Mouse (Mus musculus) large intestine, adult 2 months (tissue): ENCODE measurements around the gene Pomgnt1. TPM values are rescaled to one million over a fixed set of nuclear protein-coding genes. Genes with fewer than 3 reads are reported as not detected.

ENCODE experiments used
- DNase-seq: peaks from one replicate; pipeline ENCODE4 v3.0.0-alpha.2; 2012; ENCODE audit warnings: low read depth, low spot score
- WGBS: fragments of 180-500 bp; shearing (Covaris S2); methylation state at CpG from one replicate; pipeline ENCODE4 v1.1.7; 2018; 5-methylcytosine and 5-hydroxymethylcytosine counted together
- polyA plus RNA-seq: library from polyadenylated mRNA; depleted of rRNA; stranded (reverse); fragments of >200 nt; gene quantifications from 2 replicates; pipeline ENCODE4 v1.2.3, GENCODE M21; 2012

Pomgnt1 gene
- polyA plus RNA-seq, 1 experiment = 23.0 TPM

DNA sequence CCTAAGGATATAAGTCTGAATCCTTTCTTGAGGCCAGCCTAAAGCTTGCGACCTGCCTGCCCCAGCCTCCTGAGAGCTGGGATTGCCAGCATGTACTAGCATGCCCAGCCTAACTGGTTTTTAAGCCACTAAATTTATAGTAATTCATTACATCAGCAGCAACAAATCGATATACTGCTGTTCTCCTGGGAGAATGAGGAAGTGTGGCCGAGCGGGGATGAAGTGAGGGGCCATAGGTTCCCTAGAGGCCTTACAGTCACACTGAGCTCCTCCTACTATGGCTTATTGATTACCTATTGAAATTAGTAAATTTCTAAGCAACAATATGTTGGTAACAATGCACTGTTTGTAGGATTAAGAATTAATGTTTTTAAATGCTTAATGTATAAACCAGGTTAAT is 9.5 kb downstream of the Pomgnt1 start:
- WGBS = 48% methylated on average over 4 of the region's 4 CpGs
- no peak for DNase-seq

DNA sequence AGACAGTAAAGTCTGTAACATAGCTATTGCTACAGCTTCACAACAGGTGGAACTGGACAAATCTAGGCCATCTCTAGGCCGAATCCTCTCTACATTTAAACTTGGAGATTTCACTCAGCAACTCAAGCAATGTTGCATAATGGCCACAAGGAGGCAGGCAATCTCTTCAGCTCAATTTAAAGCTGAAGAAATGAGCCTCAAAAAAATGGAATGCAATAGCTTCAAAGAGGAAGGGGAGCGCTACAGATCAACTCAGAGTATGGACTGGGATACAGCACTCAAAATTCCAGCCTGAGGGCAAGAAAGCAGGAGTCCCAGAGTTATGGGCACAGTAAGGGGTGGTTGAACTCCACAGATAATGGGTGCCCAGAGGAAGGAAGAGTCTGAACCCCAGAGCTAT is 11.3 kb downstream of the Pomgnt1 start:
- 12% methylated on average over 2 of the region's 2 CpGs for WGBS
- DNase-seq = no peak

DNA sequence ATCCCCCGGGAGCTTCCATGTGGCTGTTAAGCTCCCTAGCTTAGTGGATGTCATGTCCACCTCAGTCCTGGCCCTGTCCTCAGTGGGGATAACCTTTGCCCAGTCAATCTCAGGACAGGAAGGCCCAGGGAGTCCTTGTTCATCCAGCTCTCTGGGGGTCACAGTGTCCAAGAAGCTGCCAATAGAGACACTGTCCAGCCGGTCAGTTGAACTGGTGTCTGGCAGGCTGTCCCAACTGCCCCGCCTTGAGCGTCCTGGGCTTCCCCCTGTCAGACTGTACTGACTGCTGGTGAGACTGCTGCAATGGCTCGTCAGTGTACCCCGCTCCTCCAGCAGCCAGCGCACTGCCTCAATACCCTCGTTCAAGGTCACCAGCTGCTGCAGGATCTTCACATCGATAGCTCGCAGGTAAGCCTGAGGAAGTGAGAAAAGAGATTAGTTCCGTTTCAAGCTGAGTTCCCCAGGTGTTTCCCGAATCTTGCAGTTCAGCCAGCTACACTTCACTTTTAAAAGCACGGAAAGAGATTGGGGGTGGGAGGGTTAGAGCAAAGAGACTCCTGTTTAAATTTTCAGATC is 13.9 kb downstream of the Pomgnt1 start:
- WGBS = 83% methylated on average over 13 of the region's 13 CpGs
- no peak for DNase-seq

DNA sequence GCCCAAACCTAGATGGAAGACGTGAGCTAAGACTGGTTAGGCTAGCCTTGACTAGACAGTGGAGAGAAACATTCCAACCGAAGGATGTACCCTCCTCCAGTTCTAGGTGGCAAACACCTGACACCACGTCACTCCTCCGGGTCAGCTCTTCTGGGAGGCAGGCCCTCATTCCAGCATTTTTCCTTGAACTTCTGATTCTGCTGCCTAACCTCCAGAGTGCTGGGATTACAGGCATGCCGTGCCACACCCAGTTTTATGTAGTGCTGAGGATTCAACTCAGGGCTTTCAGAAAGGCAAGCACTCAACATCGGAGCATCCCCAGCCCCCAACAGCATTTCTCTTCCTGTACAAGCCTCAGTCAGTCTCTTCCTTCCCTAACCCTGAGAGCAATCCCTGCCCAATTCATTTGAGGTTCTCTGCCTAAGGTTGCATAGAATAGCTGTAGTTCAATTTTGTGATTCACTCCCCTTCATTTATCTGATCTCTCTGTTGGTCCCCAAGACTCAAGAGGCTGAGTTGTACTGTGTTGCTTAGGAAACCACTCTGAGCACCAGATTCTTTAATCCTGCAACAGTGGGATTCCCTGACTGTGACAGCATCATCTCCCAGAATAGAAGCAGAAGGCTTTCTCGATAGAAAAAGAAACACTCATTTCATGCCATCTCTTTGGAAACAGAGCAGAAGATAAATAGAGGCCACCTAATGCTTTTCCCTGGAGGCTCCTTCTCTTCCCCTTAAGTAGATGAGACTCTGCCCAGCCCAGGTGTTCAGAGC is 17.3 kb downstream of the Pomgnt1 start:
- no peak for DNase-seq
- 69% methylated on average over 7 of the region's 7 CpGs for WGBS

DNA sequence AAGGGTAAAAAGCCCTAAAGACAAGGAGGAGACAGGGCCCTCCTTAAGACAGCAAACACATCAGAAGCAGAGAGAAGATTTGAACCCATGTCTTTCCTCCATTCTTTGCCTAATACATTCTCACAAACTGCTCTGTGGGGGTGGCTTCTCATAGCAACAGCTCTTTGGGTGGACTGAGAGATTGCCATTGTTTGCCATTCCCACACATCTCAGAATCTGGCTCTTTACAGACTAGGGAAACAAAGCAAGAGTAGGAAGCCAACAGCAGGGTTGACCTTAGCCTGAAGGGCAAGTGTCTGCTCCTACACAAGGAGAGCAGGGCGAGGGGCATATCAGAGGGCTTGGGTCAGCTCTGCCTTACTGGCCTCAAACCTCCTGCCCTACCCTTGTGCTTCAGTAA is 18.1 kb downstream of the Pomgnt1 start:
- 93% methylated on average over 1 of the region's 1 CpGs for whole genome bisulfite sequencing
- DNase-seq = no peak

DNA sequence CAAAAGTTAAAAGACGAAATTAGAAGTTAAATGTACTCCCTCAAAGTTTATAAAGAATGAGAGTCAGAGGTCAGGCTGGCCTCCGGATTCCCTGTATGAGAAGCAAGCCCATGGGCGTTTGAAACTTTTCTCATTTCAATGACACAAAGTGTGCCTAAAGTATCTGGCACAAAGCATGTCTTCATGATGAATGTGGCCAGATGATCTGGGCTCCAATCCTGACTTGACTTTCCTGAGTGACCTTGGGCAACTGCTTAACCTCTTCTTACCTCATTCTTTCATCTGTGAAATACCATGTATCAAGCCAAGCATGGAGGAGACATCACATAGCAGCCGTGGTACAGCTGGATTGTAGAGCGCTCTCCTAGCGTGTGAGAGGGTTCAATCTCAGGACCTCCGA is 18.6 kb downstream of the Pomgnt1 start:
- no peak for DNase-seq
- 94% methylated on average over 7 of the region's 7 CpGs for WGBS

DNA sequence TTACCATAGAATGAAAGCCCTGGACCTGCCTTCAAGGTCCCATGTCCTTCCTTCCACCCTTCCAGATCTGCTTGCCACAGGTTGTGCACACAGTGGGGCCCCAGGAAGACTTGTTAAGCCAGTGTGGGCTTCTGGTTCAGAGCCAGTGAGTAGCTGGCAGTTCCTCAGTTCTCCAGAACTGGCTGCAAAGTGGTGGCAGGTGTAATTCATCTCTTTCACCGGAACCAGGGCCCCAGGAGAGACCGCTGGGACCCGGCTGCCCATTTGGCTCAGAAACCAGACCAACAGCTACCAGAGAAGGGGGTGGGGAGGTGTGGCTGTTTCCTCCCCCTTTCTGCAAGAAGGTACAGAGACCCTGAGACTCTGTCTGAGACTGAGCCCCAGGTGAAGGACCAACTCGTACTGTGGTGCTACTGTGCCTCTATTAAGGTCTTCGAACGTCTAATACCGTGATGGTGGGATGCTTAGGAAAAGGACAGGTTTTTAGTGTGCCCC is 19.7 kb downstream of the Pomgnt1 start:
- WGBS = 9% methylated on average over 7 of the region's 7 CpGs
- DNase-seq = no peak

DNA sequence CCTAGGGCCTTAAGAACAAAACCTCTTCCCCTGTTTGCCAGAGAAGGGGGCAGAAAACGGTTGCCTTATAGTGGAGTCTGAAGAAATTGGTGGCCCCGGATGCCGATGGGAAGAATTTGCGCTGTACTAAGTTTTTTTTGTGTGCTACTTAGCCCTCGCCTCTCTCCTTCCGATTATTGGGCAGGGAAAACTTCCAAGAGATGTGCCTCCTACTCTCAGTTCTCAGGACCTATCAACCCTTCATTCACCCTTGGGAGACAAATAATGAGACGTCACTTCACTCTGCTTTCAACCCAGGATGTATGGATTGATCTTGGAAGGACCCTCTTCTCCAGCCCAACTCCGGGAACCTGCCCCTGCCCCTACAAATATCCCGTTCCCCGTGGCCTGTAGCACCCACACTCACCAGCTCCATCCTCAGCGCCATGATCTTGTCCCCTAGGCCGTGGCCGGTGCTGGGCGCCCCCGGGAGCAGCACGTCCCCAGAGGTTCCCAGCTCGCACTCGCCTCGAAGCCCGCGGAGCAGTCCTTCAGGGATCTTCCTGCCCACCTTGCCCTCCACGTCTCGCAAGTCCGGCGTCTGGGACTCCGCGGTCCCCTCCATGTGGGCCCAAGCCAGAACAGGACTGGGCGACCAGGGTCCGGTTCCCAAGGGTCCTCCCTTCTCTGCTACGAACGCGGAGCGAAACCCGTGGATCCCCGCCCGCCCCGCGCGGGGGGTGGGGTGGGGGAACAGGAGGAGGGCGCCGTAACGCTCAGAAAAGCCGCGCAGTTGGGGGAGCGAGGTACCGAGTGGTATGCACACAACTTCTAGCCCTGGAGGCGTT is 20.5 kb downstream of the Pomgnt1 start:
- under 1% methylated on average over 47 of the region's 47 CpGs for WGBS
- no peak for DNase-seq

DNA sequence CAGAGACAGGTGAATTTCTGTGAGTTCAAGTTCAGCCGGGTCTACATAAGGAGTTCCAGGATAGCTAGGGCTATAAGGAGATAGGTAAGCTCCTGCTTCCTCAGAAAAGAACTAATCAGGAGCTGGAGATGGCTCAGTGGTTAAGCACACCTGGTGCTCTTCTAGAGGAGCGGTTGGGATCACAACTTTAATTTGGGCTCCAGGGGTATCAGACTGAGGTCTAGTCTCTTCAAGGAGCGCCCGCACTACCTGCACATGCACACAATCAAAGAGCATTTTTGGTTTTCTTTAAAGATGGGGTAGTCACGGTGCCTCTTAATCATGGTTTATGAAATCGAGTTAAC is 26.1 kb downstream of the Pomgnt1 start:
- no peak for DNase-seq
- 29% methylated on average over 6 of the region's 6 CpGs for WGBS

DNA sequence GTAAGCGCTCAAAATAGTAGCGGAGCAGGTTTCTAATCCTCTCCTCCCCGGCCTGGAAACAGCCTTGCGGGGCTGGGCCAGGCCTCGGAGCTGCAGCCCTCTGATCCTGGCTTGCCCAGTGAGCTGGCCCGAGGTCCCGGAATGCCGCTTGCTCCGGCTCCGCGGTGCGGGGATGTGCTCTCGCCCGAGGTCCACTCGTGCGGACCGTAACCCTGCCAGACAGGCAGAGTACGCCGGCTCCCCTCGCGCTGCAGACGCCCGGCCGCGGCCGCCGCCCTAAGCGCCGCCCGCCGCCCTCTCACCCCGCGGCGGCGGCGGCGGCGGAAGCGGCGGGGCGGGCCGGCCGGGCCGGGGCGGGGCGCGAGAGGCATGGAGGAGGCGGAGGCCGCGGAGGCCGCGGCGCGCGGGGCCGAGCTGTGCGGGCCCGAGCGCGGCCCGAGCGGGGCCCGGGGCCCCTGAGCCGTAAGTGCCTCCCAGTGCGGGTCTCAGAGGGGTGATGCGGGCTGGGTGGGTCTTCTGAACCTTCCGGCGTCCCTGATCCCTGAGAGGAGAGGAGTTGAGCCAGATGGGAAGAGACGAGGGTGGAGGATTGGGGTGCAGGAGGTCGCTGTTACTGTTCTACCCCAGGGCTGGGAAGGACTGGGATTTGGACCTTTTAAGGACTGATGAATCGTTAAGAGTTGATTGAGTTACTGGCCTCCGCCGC is 26.7 kb downstream of the Pomgnt1 start:
- under 1% methylated on average over 72 of the region's 73 CpGs for WGBS
- DNase-seq = no peak

DNA sequence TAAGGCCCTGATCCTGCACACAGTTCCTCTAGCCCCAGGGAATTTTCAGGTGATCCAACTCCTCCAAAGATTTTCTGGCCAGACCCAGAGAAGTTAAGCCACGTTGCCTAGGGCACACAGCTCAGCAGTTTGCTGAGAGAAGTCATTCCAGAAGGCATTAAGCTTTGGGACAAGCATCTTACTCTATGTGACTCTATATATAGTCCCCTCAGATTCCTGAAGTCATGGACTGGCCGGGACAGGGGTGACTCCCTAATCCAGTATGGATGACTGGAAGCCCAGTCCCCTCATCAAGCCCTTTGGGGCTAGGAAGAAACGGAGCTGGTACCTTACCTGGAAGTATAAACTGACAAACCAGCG is 27.2 kb downstream of the Pomgnt1 start:
- WGBS = 8% methylated on average over 4 of the region's 4 CpGs
- DNase-seq = no peak

DNA sequence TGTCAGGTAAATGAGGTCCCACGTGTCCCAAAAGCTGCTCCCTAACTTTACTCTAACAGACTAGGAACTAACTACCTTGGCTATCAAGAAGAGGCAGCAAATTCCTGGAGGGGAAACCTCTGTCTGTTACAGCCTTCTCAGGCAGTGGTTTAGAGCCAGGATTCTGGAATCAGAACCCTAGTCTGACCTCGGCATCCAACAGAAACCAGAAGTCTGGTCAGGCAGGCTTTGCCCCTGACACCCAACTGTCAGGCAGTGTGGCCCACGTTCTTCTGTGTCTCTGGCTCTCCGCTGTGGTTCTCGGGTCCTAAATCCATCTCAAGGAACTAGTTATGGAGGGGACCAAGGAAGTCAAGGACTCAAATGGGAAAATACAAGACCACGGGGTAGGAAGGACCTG is 27.6 kb downstream of the Pomgnt1 start, which contains the start of gene Lurap1:
Gene Lurap1, minus strand, starts transcription at position 101 of the 400 bp plus-strand sequence.
- WGBS = 45% methylated on average over 6 of the region's 6 CpGs
- DNase-seq = no peak

DNA sequence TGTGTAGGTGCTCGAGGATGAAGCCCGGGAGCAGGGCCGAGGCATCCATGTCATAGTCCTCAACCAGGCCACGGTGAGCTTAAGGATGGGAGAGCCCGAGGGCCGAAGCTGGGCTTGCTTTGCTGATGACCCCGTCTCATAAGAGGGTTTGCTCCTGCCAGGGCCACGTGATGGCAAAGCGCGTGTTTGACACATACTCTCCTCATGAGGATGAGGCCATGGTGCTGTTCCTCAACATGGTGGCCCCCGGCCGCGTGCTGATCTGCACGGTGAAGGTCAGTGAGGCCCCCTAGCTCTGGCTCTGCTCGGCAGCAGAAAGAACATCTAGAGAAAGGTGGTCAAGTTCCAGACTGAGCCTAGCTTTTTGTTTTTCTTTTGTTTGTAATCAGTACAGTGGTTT is 29.1 kb downstream of the Pomgnt1 start:
- DNase-seq = no peak
- 91% methylated on average over 15 of the region's 15 CpGs for WGBS

DNA sequence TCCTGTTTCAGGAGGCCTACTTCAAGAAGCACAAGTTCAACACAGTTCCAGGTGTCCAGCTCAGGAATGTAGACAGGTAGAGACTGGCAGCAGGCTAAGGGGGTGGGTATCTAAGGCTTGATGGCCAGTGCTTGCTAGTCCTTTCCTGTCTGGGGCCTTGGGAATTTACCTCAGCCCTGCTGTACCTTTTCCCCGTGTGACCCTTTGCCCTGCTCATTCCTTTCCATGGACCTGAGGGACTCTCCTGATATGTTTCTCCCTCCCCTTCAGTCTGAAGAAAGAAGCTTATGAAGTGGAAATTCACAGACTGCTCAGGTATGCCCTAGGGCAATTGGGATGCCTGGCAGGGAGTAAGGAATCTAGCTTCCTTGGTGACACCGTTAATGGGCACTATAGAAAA is 34.2 kb downstream of the Pomgnt1 start:
- WGBS = 76% methylated on average over 2 of the region's 2 CpGs
- DNase-seq = no peak

DNA sequence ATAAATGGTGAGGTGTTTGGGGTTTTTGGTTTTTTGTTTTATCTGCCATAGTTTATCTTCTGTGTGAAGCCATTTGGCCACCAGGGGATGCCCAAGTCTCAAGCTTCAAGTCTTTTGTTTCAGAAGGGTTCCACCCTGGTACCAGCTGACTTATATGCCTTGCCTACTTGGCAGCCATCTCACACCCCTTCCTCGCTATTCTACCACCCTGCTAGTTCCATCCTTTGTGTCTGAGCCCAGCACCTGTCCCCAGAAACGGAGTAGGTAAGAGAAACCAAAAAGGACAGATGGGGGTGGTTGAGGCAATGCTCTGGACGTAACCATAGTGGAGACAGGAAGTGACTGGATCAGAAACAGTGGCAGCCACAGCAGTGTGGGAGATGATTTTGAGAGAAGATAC is 36.3 kb downstream of the Pomgnt1 start:
- WGBS = 38% methylated on average over 3 of the region's 3 CpGs
- no peak for DNase-seq

DNA sequence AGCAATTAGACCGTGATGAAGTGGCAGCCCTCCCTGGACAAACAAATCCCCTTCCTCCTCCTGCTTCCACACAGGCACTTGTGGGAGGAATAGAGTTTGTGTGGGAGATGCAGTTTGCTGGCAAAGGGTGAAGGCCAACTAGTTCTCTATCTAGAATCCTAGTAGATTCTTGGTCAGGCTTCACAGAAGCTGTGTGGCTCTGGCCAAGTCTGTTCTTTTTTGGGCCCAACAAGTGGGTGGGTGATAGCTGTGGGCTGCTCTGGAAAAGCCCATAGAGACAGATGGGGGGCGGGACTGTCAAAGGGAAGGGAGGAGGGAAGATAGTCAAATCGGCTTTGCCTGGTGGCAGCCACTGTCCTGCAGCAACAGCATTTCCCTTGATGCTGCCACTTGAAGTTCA is 37.1 kb downstream of the Pomgnt1 start:
- no peak for DNase-seq
- WGBS = 47% methylated on average over 3 of the region's 3 CpGs

DNA sequence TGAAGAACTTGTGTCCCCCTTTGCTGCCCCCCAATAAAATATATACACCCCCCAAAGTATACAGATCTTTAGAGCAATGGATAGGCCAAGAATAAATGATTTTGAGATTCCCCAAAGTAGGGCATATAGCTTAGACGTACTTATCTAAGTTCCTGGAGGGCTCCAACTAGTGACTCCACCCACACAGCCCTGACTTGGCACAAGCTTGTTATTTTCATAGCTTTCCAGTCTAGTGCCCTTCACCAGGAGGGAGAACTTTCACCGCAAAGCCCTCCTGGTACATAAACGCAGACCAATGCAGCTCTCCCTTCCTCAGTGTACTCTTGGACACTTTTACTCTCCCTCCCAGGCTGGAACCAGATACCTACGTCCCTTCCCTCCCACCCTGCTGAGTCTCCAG is 38.5 kb downstream of the Pomgnt1 start:
- 22% methylated on average over 4 of the region's 4 CpGs for WGBS
- DNase-seq = no peak

DNA sequence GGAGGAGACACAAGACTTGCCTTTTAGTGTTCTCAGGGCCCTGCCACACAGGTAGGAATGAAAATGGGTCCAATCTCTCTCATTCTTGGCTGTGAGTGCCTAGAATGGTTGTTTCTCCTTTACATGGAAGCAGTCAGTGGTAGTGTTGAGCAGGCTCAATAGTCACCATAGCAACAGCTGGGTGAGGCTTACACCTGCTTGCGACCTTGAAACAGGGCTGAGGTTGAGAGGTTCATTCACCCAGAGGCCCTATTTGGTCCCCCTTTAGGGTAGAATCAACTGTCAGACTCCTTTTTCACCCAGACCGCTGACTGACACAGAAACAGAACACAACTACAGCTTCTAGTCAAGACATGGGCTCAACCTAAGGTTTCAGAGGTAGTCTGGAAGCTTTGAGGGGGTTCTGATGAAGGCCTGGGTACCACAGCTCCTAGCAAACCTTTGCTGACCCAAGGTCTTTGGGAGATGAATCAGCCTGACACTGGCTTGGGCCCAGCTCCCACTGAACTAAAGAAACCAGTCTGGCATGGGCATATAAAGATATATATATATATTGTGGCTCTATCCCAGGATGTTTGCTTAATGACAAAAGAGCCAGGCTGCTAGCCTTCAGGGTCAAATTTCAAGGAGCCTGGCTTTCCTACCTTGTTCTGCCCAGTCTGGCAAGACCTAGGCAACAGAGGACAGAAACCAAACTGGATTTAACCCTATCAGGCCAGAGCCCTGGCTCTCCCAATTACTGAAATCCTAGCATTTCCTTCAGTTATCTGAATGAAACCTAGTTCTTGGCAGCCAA is 41.3 kb downstream of the Pomgnt1 start:
- DNase-seq = no peak

DNA sequence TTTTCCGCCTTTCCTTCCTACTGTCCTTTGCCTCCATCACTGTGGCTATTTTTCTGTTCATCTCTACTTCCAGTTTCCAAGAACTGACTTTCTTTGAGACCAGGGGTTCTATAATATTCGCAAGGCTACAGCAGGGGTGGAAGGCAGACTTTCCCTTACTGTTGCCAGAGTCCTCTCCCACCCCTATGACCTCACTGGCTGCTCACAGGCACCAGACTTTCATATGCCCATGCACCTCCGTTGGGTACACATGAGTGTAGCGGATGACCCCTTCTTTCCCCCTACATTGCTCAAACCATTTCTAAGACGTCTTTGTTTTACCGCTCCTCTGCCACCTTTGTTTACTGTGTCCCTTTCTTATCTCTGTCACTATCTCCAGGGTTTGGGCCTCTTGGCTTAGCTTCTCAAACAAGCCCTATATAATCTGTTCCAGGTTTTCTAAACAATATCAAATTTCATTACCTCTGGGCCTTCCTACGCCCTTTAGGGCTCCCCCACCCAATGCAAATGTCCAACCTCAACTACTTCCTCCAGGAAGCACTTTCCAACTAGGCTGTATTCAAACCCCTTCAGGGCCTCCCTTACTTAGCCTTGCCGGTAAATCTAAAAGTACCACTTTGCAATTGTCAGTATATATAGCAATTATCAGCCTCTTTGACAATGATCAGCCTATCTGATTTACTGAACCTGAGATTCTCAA is 42.2 kb downstream of the Pomgnt1 start:
- 24% methylated on average over 8 of the region's 8 CpGs for WGBS
- DNase-seq = no peak

More for the DNA sequence above, 41.3 kb downstream of the Pomgnt1 start:
- 31% methylated on average over 2 of the region's 2 CpGs for WGBS
